Mouse (Mus musculus): ENCODE data around the gene Trib3. TPM values are rescaled to one million over a fixed set of nuclear protein-coding genes. Genes with fewer than 3 reads are reported as not detected.
"Not testable (repeated sequence)": the region's sequence is repeated elsewhere in the genome, so short reads cannot be mapped to it uniquely, and the experiment has no call there.

Trib3 gene
- polyA plus RNA-seq, 1 experiment: not detected

DNA sequence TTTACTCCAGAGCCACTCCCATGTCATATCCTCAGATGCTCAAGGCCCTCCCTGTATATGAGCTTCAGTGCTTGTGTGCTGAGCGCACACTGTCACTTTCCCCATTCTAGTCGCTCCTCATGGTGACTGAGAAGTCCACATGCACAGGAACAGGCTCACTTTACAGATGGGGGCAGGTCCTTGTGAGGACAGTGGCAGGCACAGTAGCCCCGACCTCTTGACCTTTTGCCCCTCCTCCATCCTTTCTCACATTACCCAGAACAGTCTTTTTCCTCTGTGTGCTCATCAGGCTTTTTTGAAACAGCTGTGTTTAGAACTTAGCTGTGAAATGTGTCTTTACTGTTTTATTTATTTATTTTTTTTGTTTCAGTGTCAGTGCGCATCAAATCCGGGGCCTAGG is 40.1 kb downstream of the Trib3 start:
- Histone ChIP-seq H3K4me3 (ENCODE audit: insufficient read depth, low read depth, low read length) (no peak overlapping the region), H3K27ac (ENCODE audit: insufficient read depth, low read depth, low read length) (no peak overlapping the region), H3K4me1 (ENCODE audit: control insufficient read depth, insufficient read depth, low read length) (no peaks in the 10 kb centered on the region; the same call in 1 of the 2 replicates)
- no peak for TF ChIP-seq POLR2A (IDR thresholded peaks at IDR 0.05; ENCODE audit: insufficient read depth, low read depth, low read length)
- TF ChIP-seq CTCF (IDR thresholded peaks at IDR 0.05; ENCODE audit: insufficient read depth, low read depth, low read length): no peak
- 84% methylated on average over 5 of the region's 5 CpGs for WGBS

DNA sequence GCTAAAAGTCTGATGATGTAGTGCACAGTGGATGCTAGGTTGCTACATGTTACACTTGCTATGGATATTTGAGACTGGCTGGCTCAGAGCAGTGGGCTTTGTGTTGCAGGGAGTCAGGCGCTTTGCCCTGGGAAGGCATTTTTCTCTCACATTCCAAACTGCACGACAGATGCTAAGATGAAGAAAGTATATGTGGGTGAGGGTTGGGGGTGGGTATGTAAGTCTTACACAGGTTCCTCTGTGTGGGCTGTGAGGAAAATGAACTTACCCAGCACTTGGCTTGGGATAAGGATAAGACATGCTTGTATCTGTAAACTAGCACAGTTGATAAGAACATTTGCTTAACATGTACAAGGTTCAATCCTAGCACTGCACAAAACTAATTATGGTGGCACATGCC is 41.0 kb downstream of the Trib3 start:
- 78% methylated on average over 2 of the region's 2 CpGs for WGBS
- TF ChIP-seq CTCF (IDR thresholded peaks at IDR 0.05; ENCODE audit: insufficient read depth, low read depth, low read length): no peak
- TF ChIP-seq POLR2A (IDR thresholded peaks at IDR 0.05; ENCODE audit: insufficient read depth, low read depth, low read length): no peak
- Histone ChIP-seq H3K27ac (ENCODE audit: insufficient read depth, low read depth, low read length) (no peak overlapping the region), H3K4me3 (ENCODE audit: insufficient read depth, low read depth, low read length) (no peak overlapping the region), H3K4me1 (ENCODE audit: control insufficient read depth, insufficient read depth, low read length) (no peaks in the 10 kb centered on the region; the same call in 1 of the 2 replicates)

DNA sequence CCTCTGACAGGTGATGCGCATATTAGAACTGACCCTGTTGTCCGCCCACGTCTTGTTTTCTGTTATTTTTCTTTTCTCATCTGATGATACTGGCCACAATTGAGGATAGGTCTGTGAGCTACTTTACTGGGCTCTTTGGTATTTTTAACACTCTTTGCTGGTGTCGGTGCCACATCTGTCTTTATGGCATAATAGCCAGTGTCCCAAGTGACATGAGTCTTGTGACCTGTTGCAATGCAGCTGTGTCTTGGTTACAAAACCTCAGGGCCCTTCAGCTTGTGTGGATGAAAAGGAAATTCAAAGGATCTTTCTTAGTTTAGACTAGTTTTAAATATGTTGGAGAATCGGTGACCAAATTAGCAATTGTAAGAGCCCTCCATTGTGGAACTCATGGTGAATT is 49.3 kb downstream of the Trib3 start:
- TF ChIP-seq POLR2A (IDR thresholded peaks at IDR 0.05; ENCODE audit: insufficient read depth, low read depth, low read length) (no peak), CTCF (IDR thresholded peaks at IDR 0.05; ENCODE audit: insufficient read depth, low read depth, low read length) (no peak)
- Histone ChIP-seq H3K27ac (ENCODE audit: insufficient read depth, low read depth, low read length) (no peak overlapping the region), H3K4me3 (ENCODE audit: insufficient read depth, low read depth, low read length) (peak overlapping the region; percentile 90; the same call in 1 of the 2 replicates), H3K4me1 (ENCODE audit: control insufficient read depth, insufficient read depth, low read length) (no peaks in the 10 kb centered on the region)
- WGBS: 18% methylated on average over 5 of the region's 5 CpGs

DNA sequence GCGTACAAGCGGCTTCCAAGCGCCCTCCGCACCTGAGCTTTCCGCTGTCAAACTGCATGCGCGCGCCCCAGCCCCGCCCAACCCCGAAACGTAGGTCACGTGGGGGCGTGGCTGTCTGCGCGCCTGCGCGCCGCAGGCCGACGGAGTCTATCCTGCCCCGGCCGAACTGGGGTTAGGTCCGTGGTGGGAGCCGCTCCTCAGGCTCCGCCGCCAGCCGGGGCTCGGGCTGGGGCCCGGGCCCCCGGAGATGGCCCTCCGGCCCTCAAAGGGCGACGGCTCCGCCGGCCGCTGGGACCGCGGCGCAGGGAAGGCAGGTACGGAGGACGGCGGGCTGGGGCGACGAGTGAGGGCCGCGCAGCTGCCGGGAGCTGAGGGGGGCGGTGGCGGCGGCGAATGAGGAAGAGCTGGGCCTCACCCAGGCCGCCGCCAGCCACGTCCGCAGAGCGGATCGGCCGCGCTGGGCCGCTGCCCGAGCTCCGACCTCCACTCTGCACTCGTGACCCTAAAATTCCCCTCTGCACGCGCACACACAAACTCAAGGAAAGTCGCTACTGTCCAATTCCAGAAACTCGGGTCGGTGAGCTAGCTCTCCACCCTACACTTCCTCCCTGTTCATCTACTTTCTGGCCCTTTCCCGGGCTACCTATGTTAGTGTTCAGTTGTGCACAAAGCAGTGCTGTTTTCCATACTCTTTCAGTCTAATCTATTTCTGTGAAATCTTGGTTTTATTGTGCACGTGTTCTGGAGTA is 49.9 kb downstream of the Trib3 start, which contains the start of gene Tbc1d20:
Gene Tbc1d20 (plus strand): TSS at position 102 of the 749 bp plus-strand sequence.
- under 1% methylated on average over 68 of the region's 70 CpGs for WGBS
- Histone ChIP-seq H3K27ac (ENCODE audit: insufficient read depth, low read depth, low read length) (no peak within 1 kb of the TSS), H3K4me3 (ENCODE audit: insufficient read depth, low read depth, low read length) (peak within 1 kb of the TSS; percentile 90), H3K4me1 (ENCODE audit: control insufficient read depth, insufficient read depth, low read length) (no peaks in the 10 kb centered on the region)
- no peak for TF ChIP-seq CTCF (IDR thresholded peaks at IDR 0.05; ENCODE audit: insufficient read depth, low read depth, low read length)
- peak; percentile 97 for TF ChIP-seq POLR2A (IDR thresholded peaks at IDR 0.05; ENCODE audit: insufficient read depth, low read depth, low read length)

- no peak overlapping the region for H3K27ac ChIP-seq (ENCODE audit: insufficient read depth, low read depth, low read length)
- H3K4me1 ChIP-seq (ENCODE audit: control insufficient read depth, insufficient read depth, low read length): no peaks in the 10 kb centered on the region
- peak overlapping the region; percentile 90 for H3K4me3 ChIP-seq (ENCODE audit: insufficient read depth, low read depth, low read length)
- TF ChIP-seq CTCF (IDR thresholded peaks at IDR 0.05; ENCODE audit: insufficient read depth, low read depth, low read length): no peak
- TF ChIP-seq POLR2A (IDR thresholded peaks at IDR 0.05; ENCODE audit: insufficient read depth, low read depth, low read length): no peak
- WGBS: under 1% methylated on average over 15 of the region's 15 CpGs
Measured at GRCm38 (mm10) chr2:152293179-152293726, 50.6 kb downstream of the Trib3 start.

DNA sequence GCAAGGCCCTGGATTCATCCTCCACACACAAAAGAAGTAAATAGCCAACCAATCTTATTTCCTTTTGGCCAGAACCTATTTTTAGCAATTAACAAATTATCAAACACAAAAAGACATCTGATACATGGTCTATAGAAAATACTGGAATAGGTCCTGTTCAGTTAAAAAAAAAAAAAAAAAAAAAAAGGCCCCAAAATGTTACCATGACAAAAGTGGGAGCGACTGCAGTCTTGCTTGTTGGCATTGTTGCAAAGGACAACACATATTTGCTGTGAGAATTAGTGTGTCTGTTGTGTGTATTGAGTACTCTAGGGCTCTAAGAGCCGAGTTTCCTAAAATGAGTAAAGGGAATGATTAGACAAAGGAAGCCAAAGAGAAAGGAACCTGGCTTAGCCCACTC is 51.4 kb downstream of the Trib3 start:
- H3K27ac ChIP-seq (ENCODE audit: insufficient read depth, low read depth, low read length): no peak overlapping the region
- WGBS: 44% methylated on average over 2 of the region's 2 CpGs
- no peaks in the 10 kb centered on the region for H3K4me1 ChIP-seq (ENCODE audit: control insufficient read depth, insufficient read depth, low read length)
- TF ChIP-seq POLR2A (IDR thresholded peaks at IDR 0.05; ENCODE audit: insufficient read depth, low read depth, low read length): no peak
- TF ChIP-seq CTCF (IDR thresholded peaks at IDR 0.05; ENCODE audit: insufficient read depth, low read depth, low read length): no peak
- no peak overlapping the region for H3K4me3 ChIP-seq (ENCODE audit: insufficient read depth, low read depth, low read length)

- not testable (repeated sequence) for H3K27ac ChIP-seq (ENCODE audit: insufficient read depth, low read depth, low read length); H3K4me3 ChIP-seq (ENCODE audit: insufficient read depth, low read depth, low read length); H3K4me1 ChIP-seq (ENCODE audit: control insufficient read depth, insufficient read depth, low read length)
- 75% methylated on average over 2 of the region's 2 CpGs for WGBS
Measured at GRCm38 (mm10) chr2:152289623-152290022, 54.2 kb downstream of the Trib3 start.

DNA sequence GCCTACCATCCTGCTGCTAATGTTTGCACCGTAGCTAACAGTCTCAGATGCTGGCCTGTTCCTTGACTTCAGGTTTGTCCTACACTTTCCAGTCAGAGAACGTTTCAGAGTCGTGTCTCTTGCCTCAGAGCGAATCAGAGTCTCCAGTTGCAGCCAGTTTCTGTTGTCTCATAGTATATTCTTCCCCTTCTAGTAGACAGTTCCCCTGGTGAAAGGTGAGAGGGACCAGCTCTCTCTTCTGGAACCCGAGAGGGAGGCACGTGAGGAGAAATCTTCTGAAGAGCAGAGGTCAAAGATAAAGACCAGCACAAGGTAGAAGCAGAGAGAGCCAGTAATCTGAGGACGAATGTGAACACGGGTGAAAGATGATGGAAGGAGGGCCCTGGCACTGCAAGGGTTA is 55.8 kb downstream of the Trib3 start:
- Histone ChIP-seq H3K27ac (ENCODE audit: insufficient read depth, low read depth, low read length) (no peak overlapping the region), H3K4me3 (ENCODE audit: insufficient read depth, low read depth, low read length) (no peak overlapping the region), H3K4me1 (ENCODE audit: control insufficient read depth, insufficient read depth, low read length) (no peaks in the 10 kb centered on the region)
- TF ChIP-seq POLR2A (IDR thresholded peaks at IDR 0.05; ENCODE audit: insufficient read depth, low read depth, low read length): no peak
- no peak for TF ChIP-seq CTCF (IDR thresholded peaks at IDR 0.05; ENCODE audit: insufficient read depth, low read depth, low read length)
- WGBS: 85% methylated on average over 8 of the region's 8 CpGs

DNA sequence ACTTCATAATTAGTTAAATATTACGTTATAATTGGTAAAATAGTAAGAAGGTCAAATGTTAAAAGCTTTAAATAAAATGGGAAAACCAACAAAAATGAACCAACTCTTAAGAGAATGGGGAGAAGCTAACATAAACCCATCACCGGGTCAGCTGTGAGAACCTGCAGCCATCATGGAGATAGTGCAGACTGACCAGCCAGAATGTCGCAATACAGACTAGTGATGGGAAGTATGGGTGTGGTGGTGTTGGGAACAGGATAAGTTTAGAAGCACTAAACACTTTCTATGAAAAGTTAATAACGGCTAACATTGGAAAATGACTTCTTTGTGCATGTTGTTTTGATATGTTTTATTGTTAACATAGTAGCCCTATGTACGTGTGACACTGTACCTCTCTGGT is 56.3 kb downstream of the Trib3 start:
- TF ChIP-seq POLR2A (IDR thresholded peaks at IDR 0.05; ENCODE audit: insufficient read depth, low read depth, low read length) (no peak), CTCF (IDR thresholded peaks at IDR 0.05; ENCODE audit: insufficient read depth, low read depth, low read length) (no peak)
- WGBS: 91% methylated on average over 5 of the region's 5 CpGs
- Histone ChIP-seq H3K4me3 (ENCODE audit: insufficient read depth, low read depth, low read length) (no peak overlapping the region), H3K27ac (ENCODE audit: insufficient read depth, low read depth, low read length) (no peak overlapping the region), H3K4me1 (ENCODE audit: control insufficient read depth, insufficient read depth, low read length) (no peaks in the 10 kb centered on the region)

Other genes starting within 250 kb of the Trib3 start
- not detected in 2 replicates for gene Srxn1, start 238.5 kb downstream of the Trib3 start, polyA plus RNA-seq (2012; ENCODE audit: insufficient read depth, insufficient read length, low replicate concordance, missing spikeins)
- gene Tcf15, start 200.5 kb downstream of the Trib3 start, polyA plus RNA-seq (2012; ENCODE audit: insufficient read depth, insufficient read length, low replicate concordance, missing spikeins): not detected in 2 replicates
- gene Csnk2a1, start 117.2 kb downstream of the Trib3 start, polyA plus RNA-seq (2012; ENCODE audit: insufficient read depth, insufficient read length, low replicate concordance, missing spikeins): 208 TPM in 1 of 2 replicates, not detected in the other
- gene Tbc1d20, start 50.2 kb downstream of the Trib3 start, polyA plus RNA-seq (2012; ENCODE audit: insufficient read depth, insufficient read length, low replicate concordance, missing spikeins): not detected in 2 replicates
- gene Rbck1, start 11.4 kb downstream of the Trib3 start, polyA plus RNA-seq (2012; ENCODE audit: insufficient read depth, insufficient read length, low replicate concordance, missing spikeins): not detected in 2 replicates
- gene Nrsn2, start 32.6 kb upstream of the Trib3 start, polyA plus RNA-seq (2012; ENCODE audit: insufficient read depth, insufficient read length, low replicate concordance, missing spikeins): not detected in 2 replicates
- not detected in 2 replicates for gene Sox12, start 54.0 kb upstream of the Trib3 start, polyA plus RNA-seq (2012; ENCODE audit: insufficient read depth, insufficient read length, low replicate concordance, missing spikeins)
- gene Zcchc3, start 71.0 kb upstream of the Trib3 start, polyA plus RNA-seq (2012; ENCODE audit: insufficient read depth, insufficient read length, low replicate concordance, missing spikeins): not detected in 2 replicates
- gene 6820408C15Rik, start 71.6 kb upstream of the Trib3 start, polyA plus RNA-seq (2012; ENCODE audit: insufficient read depth, insufficient read length, low replicate concordance, missing spikeins): not detected in 2 replicates
- gene Defb23, start 120.6 kb upstream of the Trib3 start, polyA plus RNA-seq (2012; ENCODE audit: insufficient read depth, insufficient read length, low replicate concordance, missing spikeins): not detected in 2 replicates
- not detected in 2 replicates for gene Defb20, start 133.0 kb upstream of the Trib3 start, polyA plus RNA-seq (2012; ENCODE audit: insufficient read depth, insufficient read length, low replicate concordance, missing spikeins)
- not detected in 2 replicates for gene Defb22, start 146.1 kb upstream of the Trib3 start, polyA plus RNA-seq (2012; ENCODE audit: insufficient read depth, insufficient read length, low replicate concordance, missing spikeins)
- gene Defb26, start 167.7 kb upstream of the Trib3 start, polyA plus RNA-seq (2012; ENCODE audit: insufficient read depth, insufficient read length, low replicate concordance, missing spikeins): not detected in 2 replicates
- not detected in 2 replicates for gene Defb28, start 174.2 kb upstream of the Trib3 start, polyA plus RNA-seq (2012; ENCODE audit: insufficient read depth, insufficient read length, low replicate concordance, missing spikeins)
- gene Defb29, start 196.1 kb upstream of the Trib3 start, polyA plus RNA-seq (2012; ENCODE audit: insufficient read depth, insufficient read length, low replicate concordance, missing spikeins): not detected in 2 replicates
- not detected in 2 replicates for gene Gm17416, start 225.3 kb upstream of the Trib3 start, polyA plus RNA-seq (2012; ENCODE audit: insufficient read depth, insufficient read length, low replicate concordance, missing spikeins)
- gene Defb21, start 228.7 kb upstream of the Trib3 start, polyA plus RNA-seq (2012; ENCODE audit: insufficient read depth, insufficient read length, low replicate concordance, missing spikeins): not detected in 2 replicates
- gene Defb19, start 236.3 kb upstream of the Trib3 start, polyA plus RNA-seq (2012; ENCODE audit: insufficient read depth, insufficient read length, low replicate concordance, missing spikeins): not detected in 2 replicates